Mouse (Mus musculus) layer of hippocampus, adult 2 months (tissue): ENCODE measurements at regions not wholly inside any gene's neighbourhood (a gene's known extent, or its start where the extent isn't known, plus 50 kb on each side); places are given as distances from the start of the nearest gene placed in this dataset.

Experiments used
- DNase-seq, 2 experiments: peaks; one replicate each; pipeline ENCODE4 v3.0.0; 2022; ENCODE audit warnings: low spot score in 2 of 2
- H3K27ac ChIP-seq: fragments of 200-600 bp; 2 replicates; pipeline ENCODE4 v1.8.1; 2022
- H3K4me3 ChIP-seq: fragments of 200-600 bp; 2 replicates; pipeline ENCODE4 v1.8.1; 2022; ENCODE audit warnings: mild to moderate bottlenecking
- CTCF ChIP-seq: fragments of 200-600 bp; conservative IDR thresholded peaks from 2 replicates; pipeline ENCODE4 v1.8.1; 2022; ENCODE audit warnings: antibody characterized with exemption, mild to moderate bottlenecking, moderate library complexity

DNA sequence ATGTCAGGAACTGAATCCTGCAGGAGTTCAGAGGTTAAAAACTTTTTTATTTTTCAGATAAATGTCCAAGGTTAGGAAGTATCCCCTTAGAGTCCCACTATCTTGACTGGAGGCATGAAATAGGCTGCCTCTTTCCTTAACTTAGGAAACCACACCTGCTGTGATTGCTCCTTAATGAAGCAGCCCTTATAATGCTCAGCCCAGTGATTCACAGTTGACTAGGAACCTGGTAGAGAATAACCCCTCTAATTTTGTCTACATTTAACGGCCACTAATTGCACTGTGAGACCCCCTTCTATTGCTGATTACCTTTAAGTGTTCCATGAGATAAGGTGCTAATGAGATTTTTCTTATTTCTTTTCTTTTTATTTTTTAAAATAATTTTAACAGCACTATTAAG lies 918.4 kb upstream of the Celf2 start:
- Histone ChIP-seq H3K4me3 (no peak overlapping the region), H3K27ac (no peak overlapping the region)
- TF ChIP-seq CTCF, result no peak
- no peak for DNase-seq

DNA sequence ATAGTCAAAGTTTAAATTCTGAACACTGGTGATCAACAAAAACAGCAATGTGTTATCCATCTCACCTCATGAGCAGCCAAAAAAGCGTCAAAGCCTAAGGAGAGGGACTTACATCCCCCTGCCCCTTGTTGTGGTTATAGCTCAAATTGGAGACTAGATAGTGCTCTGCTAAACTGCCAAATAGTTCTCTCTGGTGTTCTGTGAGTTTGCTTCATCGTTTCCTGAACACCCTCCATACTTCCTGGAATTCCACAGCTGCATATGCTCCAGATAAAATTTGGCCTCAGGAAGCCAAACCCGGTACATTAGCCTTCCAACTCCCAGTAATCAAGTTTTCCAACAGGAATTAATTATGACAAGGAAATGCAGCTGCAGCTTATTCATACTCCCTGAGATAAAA lies 906.6 kb upstream of the Celf2 start:
- DNase-seq, result no peak
- Histone ChIP-seq H3K4me3 (no peak overlapping the region), H3K27ac (no peak overlapping the region)
- TF ChIP-seq CTCF, result no peak

DNA sequence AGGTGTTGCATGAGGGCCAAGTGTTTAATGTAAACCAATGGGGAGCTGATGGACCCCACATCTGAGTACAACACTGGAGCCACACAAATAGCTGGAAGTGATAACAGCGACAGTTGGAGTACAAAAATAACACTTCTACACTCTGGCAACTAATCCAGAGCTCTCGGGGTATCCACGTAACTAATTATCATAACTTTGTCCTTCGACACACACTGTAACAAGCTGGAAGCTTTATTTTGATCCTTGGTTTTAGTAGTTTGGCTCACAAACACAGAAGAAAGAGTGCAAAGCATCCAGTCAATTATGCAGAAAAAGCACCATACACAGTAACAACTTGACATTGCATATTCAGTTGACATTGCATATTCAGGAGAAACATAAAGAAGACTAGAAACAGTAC lies 884.8 kb upstream of the Celf2 start:
- H3K27ac ChIP-seq, result peak overlapping the region; percentile 29; the same call in 1 of the 2 replicates
- no peak overlapping the region for H3K4me3 ChIP-seq
- DNase-seq, result no peak
- TF ChIP-seq CTCF, result no peak

DNA sequence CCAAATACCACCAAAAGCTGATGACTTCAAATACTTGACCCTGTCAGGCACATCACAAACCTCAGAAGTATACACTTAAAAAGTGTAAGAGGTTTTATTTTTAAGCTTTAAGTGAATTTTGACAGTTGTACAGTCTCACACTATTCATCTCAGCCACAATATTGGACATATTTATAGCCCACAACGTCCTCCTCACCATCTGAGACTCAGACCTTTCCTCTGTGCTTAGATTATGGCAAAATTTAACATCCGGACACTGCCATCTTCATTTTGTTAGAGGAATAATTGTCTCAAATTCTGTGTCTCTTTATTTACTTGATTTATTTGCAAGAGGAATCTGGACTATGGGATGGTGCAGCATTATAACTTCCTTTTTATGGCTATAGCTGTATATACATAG lies 880.2 kb upstream of the Celf2 start:
- DNase-seq, result no peak
- Histone ChIP-seq H3K4me3 (no peak overlapping the region), H3K27ac (no peak overlapping the region)
- TF ChIP-seq CTCF, result no peak

DNA sequence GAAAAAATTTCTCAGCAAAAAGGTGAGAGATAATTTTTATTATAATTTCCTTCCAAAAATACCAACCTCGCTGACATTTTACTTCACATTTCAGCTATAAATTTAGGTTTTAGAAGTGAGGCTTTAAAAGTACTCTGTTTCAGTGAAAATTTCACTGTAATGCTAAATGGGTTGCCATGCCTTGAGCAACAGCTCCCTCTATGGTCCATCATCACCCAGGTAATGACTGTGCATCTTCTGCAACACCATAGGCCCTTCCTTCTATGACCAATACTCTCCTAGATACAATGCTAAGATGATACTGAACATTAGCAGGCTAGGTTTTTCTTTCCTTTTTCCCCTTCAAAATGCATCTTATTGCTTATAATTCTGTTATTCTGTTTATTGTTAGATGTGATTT lies 870.9 kb upstream of the Celf2 start:
- peak; percentile 90 for TF ChIP-seq CTCF
- peak overlapping the region; percentile 81 for H3K27ac ChIP-seq
- DNase-seq, result peak; percentile 76 to 82
- H3K4me3 ChIP-seq, result no peak overlapping the region

DNA sequence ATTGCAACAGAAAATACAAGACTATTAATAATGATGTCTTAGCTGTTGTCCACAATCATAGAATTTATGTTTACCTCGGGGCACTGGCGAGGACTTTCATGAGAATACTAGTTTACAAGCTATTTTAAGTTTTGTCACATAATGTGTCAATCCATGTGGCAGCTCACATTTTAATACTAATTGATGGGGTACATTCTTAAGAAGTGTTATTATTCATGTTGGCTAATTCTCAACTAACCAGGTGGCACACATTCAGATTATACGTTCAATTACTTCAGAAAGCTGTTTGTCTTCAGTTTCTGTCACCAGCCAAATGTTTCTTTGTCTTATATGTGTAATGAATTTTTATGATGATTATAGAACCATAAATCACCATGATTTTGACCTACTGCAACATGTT lies 870.2 kb upstream of the Celf2 start:
- TF ChIP-seq CTCF, result no peak
- no peak for DNase-seq
- peak overlapping the region; percentile 81 for H3K27ac ChIP-seq

DNA sequence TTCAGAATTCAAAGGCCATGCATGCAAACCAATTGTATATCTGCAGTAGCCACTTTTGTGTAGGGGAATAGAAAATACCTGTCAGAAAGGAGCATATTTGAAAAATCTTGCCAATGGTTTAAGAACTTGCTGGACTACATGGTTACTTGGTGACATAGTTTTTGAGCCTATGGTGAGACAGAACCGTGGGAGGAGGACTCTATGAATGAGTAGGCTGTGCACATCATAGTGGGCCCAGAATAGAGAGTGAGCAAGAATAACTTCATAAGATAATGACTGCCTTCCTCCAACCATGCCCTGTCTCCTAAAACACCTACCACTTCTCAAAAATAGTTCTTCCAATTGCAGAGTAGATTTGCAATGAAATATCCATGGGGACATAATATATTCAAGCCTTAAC lies 838.5 kb upstream of the Celf2 start:
- H3K27ac ChIP-seq, result 0 out of 2 replicates have a peak overlapping the region, but pooled peaks have one; percentile 23
- DNase-seq, result no peak
- no peak for TF ChIP-seq CTCF
- H3K4me3 ChIP-seq, result no peak overlapping the region

More for the DNA sequence above, 870.2 kb upstream of the Celf2 start:
- H3K4me3 ChIP-seq, result no peak overlapping the region

DNA sequence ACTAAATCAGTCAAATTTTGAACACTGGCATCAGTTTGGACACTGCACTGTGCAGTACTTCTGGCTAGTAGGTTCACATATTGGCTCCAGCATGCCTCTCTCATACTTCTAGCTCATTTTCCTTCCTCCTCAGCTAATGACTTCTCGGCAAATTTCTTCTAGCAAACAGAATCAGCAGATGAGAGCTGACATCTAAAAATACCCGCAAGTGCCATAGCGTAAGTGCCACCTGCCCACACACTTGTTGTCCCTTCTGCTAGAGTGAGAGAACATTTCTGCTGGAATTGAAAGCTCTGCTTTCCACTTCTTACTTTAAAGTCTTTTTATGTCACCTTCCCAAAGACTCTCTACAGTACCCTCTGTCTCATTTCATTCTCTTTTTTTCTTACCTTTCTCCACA lies 835.4 kb upstream of the Celf2 start:
- DNase-seq, result peak; percentile 70 to 88
- TF ChIP-seq CTCF, result no peak
- Histone ChIP-seq H3K27ac (peak overlapping the region; percentile 88), H3K4me3 (no peak overlapping the region)

DNA sequence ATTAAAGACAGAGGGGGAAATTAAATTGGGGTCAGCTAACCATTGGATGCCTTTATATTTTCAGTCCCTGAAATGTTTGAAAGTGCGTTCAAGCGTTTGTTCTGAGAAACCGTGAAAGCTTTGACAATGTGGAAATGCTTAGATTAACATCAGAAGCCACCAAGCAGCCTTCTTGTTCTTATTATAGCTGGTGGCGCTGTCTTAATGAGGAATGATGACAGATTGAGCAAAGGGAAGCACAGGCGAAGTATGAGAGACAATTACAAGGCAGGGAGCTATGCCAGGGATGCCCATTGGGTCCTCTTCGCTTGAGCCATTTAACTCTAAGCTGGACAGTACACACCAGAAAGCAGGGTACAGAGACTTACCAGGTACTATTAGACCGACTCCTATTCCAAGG lies 828.9 kb upstream of the Celf2 start:
- Histone ChIP-seq H3K4me3 (no peak overlapping the region), H3K27ac (peak overlapping the region; percentile 70)
- TF ChIP-seq CTCF, result no peak
- no peak for DNase-seq

DNA sequence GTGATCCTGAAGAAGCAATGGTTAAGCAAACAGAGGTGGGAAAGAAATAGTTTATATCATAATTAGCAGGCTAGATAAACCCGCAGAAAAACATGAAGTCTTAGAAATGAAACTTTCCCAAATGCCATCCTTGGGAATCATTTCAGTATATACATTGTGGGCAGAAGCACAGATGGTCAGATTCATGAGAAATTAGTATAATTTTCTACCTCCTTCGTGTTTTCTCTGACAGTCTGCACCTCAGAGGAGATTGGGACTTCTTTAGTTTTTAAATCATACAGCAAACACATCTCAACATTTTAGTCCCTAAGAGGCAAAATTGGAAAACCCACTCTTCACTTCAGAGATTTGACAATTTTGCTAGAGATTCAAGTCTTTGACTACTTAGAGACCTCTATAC lies 786.6 kb upstream of the Celf2 start:
- Histone ChIP-seq H3K4me3 (no peak overlapping the region), H3K27ac (no peak overlapping the region)
- no peak for TF ChIP-seq CTCF
- no peak for DNase-seq

DNA sequence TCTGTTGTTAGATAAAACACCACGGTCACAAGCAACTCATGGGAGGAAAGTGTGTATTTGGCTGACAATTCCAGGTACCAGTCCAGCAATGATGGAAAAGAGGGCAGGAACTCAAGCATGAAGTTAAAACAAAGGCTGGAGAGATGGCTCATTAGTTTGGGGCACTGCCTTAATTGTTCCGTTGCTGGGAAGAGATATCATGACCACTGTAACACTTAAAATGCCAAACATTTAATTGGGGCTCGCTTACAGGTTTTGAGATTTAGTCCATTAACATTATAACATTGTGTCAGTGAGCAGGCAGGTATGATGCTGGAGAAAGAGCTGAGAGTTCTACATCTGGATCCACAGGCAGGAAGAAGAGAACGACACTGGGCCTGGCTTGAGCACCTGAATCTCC lies 782.0 kb upstream of the Celf2 start:
- no peak for DNase-seq
- TF ChIP-seq CTCF, result no peak
- Histone ChIP-seq H3K4me3 (no peak overlapping the region), H3K27ac (no peak overlapping the region)

DNA sequence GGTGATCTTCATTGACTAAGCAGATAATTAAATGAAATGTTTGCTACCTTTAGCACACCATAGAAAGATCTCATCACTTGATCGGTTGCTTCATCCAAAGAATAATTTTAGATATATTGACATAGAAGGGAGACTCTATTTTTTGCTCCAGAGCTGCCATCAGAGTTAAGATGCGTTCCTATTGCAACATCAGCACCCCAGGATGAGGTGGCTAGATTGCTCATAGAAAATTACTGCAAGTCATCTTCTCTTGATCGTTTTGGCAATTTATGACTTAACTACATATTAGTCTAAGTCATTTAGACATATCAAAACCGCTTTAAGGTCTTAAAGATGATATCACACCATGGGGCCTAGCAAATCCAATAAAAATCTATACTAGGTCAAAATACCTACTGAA lies 778.0 kb upstream of the Celf2 start:
- no peak overlapping the region for H3K27ac ChIP-seq
- no peak overlapping the region for H3K4me3 ChIP-seq
- no peak for DNase-seq
- TF ChIP-seq CTCF, result no peak

DNA sequence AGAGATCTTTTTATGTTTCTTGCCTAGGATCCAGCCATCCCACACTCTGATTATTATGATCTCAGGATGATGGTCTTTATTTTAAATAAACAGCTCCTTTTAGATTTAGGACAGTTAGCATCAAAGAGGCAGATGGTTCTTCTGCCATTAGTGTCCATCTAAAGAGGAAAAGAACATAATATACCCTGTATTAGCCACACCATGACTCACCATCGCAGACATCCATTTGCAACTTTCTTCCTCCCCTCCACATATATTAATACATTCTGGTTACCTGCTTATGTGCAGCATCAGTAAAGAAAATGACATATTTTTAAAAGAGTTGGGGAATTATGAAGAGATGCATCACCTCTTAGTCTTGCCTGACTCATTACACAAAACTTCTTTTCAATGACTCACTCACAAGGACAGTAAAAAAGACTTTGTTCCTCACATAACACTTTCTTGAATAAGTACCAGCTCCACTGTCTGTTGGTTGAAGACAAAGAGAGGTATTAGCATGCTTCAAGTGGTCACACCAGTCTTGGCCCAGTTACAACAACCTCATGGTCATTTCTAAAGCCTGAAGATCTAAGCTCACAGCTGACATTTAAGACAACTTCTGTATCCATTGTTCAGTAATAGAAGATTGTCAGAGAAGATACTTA lies 766.9 kb upstream of the Celf2 start:
- Histone ChIP-seq H3K27ac (no peak overlapping the region), H3K4me3 (no peak overlapping the region)
- DNase-seq, result no peak
- TF ChIP-seq CTCF, result no peak
